Mouse (Mus musculus) spleen, adult 2 months (tissue): ENCODE data around the gene Lst1.

Experiments used
- CTCF ChIP-seq: fragments of 200-500 bp; IDR thresholded peaks from 2 replicates; pipeline ENCODE4 v1.5.1; 2011; ENCODE audit warnings: mild to moderate bottlenecking, inconsistent platforms; ENCODE audit not compliant: insufficient read depth, insufficient read length, insufficient replicate concordance; ENCODE audit errors: extremely low read depth
- POLR2A ChIP-seq: fragments of 200-500 bp; IDR thresholded peaks from 2 replicates; pipeline ENCODE4 v1.6.1; 2011; ENCODE audit warnings: low read depth, low read length, inconsistent platforms

DNA sequence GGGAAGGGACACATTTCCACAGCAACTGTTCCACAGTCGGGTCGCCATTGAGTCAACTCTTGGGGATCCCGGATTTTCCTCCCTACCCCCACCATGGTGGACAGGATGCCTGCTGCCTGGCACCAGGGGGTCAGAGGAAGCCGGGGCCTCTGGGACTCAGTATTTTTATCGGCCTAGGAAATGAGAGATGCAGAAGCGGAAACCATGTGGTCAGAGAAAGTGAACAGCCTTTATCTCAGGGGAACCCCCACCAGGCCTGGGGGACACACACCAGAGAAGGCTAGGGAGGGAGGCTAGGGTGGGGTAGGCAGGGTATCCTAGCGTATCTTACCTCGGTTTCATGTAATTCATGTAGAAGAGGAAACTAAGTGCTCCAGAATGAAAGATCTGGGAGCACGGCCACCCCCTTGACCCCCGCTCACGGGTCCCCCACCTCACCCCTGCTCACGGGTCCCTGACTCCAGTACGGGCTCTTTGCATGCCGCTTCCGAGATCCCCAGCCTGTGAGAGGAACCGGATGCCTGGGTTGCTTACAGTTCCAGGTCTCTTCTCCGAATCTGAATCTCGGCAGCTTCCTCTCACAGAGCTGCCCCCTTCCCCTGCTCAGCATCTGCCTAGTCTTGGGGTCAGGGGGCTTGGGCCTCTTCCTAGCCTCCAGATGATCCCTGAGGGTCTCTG, 30.4 kb upstream of the Lst1 start:
- TF ChIP-seq POLR2A, result no peak
- no peak for TF ChIP-seq CTCF
